Mouse (Mus musculus): ENCODE results near the gene Cst13. TPM values are rescaled to one million over a fixed set of nuclear protein-coding genes. Genes with fewer than 3 reads are reported as not detected.
"Not testable (repeated sequence)": the region's sequence is repeated elsewhere in the genome, so short reads cannot be mapped to it uniquely, and the experiment has no call there.

The Cst13 gene
- not detected for total RNA-seq (2021)
- long read RNA-seq, experiment 1, result 0 reads
- long read RNA-seq, experiment 2, result 0 reads

- DNase-seq (ENCODE audit: low spot score in 2 of 2), result no peak
These were observed at the start of gene Cst13 for GRCm38 (mm10) chr2:148819909-148820308. Cst13 (plus strand) TSS chr2:148820081.

DNA sequence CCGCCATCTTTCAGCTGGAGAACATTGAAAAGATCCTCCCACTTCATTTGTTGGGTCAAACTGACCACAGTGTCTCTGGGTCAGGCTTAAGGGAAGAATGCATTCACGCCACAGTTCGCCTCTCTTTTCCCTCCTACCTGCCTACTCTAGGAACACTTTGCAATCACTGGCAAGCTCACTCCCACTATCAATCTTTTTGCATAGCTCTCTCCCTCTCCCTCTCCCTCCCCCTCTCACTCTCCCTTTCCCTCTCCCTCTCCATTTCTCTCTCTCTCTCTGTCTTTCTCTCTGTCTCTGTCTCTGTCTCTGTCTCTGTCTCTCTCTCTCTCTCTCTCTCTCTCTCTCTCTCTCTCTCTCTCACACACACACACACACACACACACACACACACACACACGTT is 48.5 kb upstream of the Cst13 start, which contains the start of gene Cst11:
TSS of gene Cst11 (minus strand) at position 101 of the 400 bp plus-strand sequence.
- not testable (repeated sequence) for DNase-seq (ENCODE audit: low spot score in 2 of 2)

- no peak for DNase-seq (ENCODE audit: low spot score in 2 of 2)
These were observed 38.2 kb upstream of the Cst13 start, which contains the start of gene 8030411F24Rik for GRCm38 (mm10) chr2:148781709-148782108. 8030411F24Rik (plus strand) TSS chr2:148782009.

- no peak for DNase-seq (ENCODE audit: low spot score in 2 of 2)
These were observed 30.7 kb upstream of the Cst13 start, which contains the start of gene Cst12 for GRCm38 (mm10) chr2:148789142-148789541. Cst12 (plus strand) TSS chr2:148789361.

- no peak for DNase-seq (ENCODE audit: low spot score in 2 of 2)
These were observed 21.4 kb upstream of the Cst13 start, which contains the start of gene Cst8 for GRCm38 (mm10) chr2:148798485-148798884. Cst8 (plus strand) TSS chr2:148798785.

GRCm38 (mm10) chr2:148801491-148801921 is 18.4 kb upstream of the Cst13 start:
- DNase-seq (ENCODE audit: low spot score in 2 of 2), result no peak

DNA sequence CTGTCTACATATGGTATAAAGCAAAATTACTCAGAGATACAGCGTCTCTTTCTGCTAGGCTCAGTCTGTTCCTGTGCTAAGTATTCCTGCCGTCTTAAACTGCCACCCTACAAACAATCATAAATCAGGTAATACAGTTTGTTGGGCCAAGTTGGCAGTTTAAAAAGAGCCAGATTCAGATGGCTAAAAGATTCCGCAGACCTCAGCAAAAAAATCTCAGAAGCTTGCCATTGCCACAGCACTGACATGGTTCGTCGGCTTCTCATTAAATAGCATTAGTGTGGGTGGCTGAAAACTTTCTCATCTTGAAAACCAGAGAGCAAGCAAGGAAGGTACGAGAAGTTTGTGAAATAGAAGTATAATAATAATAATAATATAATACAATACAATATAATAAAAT is 13.2 kb upstream of the Cst13 start:
- DNase-seq (ENCODE audit: low spot score in 2 of 2), result no peak

DNA sequence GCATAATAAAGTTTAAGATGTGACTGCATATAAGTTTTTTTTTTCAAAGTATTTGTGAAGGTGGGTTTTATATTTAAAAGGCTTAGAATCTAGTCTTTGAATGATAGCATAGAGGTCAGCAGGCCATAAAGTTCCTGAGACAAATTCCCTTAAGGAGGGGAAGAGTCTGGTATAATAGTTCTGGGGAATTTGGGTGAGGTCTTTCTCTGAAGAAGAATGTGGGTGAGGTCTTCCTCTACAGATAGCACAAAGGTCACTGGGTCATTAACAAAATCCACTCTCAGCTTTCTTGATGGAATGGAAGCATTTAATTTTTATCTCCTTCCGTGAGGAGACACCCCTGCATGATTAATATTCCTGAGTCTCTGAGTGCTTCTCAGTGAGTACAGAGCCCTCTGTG is 6.1 kb downstream of the Cst13 start:
- no peak for DNase-seq (ENCODE audit: low spot score in 2 of 2)

DNA sequence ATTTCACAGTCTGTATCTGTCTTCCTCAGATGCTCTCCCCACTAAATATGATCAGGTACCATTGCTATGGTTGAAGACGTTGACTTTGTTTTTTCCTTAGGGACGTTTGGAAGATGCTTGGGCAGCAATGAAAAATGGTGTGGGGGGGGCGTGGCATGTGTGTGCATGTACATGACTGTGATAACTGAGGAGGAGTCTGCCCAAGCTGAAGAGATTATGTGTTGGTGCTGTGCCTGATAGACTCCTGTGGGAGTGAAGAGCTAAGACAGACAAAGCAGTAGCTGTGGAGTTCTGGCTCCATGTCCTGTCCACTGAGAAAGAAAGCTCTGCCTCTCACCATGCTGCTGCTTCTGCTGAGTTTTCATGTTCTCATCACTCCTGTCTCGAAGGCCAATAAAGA is 15.0 kb downstream of the Cst13 start, which contains the start of gene Cst9:
TSS of gene Cst9 (plus strand) at position 236 of the 400 bp plus-strand sequence.
- no peak for DNase-seq (ENCODE audit: low spot score in 2 of 2)

DNA sequence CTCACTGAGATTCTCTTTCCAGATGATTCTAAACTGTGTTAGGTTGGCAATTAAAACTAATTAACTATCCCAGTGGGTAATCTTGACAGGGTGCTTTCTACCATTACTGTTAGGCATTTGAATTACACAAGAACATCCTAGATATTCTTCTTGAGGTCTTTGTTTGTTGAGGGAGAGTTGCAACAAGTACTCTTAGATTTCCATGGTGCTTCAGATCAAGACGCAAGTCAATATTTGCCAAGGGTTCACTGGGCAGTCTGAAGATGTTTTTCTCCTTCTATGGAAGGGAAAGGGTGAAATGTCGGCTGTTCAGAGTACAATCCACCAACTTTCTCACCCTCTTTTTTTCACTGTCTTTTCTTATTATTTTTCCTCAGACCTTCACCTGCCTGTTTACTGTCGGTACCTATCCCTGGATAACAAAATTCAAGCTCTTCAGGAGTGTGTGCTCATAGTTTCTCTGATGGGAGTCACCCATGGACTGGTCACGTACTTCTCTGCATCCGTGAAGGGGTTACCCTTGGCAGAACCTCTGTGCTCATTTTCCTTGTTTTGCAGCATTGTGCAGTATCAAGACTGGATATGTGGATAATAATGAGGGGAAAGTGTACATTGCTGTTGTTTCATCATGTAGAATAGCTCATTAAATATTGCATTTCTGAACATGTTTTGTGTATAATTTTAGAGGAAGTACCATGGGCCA is 18.3 kb downstream of the Cst13 start:
- no peak for DNase-seq (ENCODE audit: low spot score in 2 of 2)

DNA sequence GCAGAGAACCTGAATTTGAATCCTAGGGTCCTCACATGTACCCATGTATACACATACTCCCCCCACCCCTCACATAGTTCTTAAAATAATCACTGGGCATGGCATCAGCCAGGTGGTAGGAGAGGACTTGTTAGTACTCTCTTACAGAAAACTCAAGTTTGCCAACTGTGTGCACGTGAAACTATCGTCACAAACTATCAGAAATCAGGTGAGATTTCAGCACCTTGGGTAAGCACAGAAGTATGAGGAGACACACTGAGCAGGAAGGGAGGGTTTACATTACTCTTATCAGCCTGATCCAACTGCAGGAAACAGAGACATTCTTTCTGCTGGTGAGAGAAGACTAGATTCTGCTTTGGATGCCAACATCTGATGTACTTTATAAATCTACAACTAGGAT is 19.3 kb downstream of the Cst13 start:
- no peak for DNase-seq (ENCODE audit: low spot score in 2 of 2)

- DNase-seq (ENCODE audit: low spot score in 2 of 2), result peak; percentile 30 to 57
These were observed 31.4 kb downstream of the Cst13 start for GRCm38 (mm10) chr2:148851116-148851906.

GRCm38 (mm10) chr2:148856630-148857400 is 36.9 kb downstream of the Cst13 start:
- no peak for DNase-seq (ENCODE audit: low spot score in 2 of 2)

GRCm38 (mm10) chr2:148857506-148857905 is 37.6 kb downstream of the Cst13 start:
- DNase-seq (ENCODE audit: low spot score in 2 of 2), result no peak

DNA sequence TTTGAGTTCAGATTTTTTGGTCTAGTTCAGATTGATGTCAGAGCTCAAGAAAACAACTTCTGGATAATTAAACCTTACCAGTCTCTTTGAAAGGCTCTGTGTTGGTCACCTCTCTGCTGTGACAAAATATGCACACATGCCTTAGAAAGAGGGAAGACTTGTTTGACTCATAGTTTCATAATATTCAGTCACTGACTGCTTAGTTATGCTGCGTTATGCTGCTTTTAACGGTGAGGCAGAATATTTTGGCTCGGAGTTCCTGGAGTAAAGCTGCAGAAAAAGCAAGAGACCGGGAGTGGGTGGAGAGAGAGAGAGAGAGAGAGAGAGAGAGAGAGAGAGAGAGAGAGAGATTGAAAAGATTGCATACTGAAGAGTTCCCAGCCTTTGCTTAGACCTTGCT is 41.1 kb downstream of the Cst13 start:
- no peak for DNase-seq (ENCODE audit: low spot score in 2 of 2)

- DNase-seq (ENCODE audit: low spot score in 2 of 2), result no peak
These were observed 41.8 kb downstream of the Cst13 start for GRCm38 (mm10) chr2:148861693-148862092.

- DNase-seq (ENCODE audit: low spot score in 2 of 2), result no peak
These were observed 45.1 kb downstream of the Cst13 start, which contains the start of gene 9230104L09Rik for GRCm38 (mm10) chr2:148864966-148865365. 9230104L09Rik (minus strand) TSS chr2:148865038.

DNA sequence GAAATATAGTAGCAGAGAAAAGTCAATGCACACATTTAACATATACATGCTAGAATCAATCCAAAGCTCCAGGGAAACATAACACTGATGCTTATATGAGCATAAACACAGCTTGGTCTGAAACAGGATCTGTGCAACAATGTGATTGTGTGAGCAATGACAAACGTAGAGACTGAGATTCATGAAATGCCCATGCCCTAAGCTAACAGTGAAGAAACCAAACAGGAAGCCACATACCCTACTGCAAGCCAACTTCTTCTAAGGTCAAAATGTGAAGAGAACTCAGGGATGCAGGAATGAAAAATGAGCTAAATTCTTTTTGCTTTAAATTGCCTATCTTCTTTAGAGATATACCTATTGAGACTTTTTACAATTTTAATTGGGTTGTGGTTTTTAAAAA is 49.1 kb downstream of the Cst13 start:
- no peak for DNase-seq (ENCODE audit: low spot score in 2 of 2)

DNA sequence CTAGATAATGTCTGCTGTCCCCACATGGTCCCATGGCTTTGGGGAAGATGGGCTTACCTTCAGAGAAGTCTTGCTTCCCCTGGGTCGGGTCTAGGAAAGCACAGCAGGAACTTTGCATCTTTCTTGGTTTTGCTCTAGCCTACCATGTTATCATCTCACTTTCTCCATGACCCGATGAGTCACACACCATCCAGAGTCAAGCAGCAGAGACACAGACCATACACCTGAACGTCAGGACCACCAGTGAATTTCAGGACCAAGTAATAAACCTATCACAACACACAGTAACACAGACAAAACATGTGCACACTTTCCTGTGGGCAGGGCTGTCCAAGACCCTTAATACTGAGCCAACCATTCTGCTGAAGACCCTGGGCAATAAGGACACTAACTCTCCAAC is 50.6 kb downstream of the Cst13 start:
- DNase-seq (ENCODE audit: low spot score in 2 of 2), result no peak

- DNase-seq (ENCODE audit: low spot score in 2 of 2), result no peak
These were observed 53.0 kb downstream of the Cst13 start for GRCm38 (mm10) chr2:148872860-148873259.

DNA sequence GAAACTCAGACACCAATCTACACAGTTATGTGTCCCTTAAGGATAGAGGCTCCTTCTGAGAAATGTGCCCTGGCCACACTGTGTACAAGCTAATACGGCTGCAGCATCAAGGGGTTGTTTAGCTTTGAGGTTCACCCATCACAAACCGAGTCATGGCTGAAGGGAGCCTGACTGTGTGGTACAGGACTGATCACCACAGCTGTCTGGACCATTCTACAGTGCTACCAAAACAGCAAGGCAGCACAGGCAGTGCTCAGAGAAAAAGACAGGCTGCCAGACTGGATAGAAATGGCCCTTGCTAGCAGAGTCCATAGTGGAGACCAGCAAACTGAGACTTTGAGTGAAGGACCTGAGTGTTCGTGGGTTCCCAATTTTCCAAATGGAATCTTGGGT is 54.3 kb downstream of the Cst13 start:
- DNase-seq (ENCODE audit: low spot score in 2 of 2), result no peak

Data from gastrocnemius, postnatal 4 days (tissue).